In genomic region chr2:127035006-127035605, GRCm38 (mm10) we compare ENCODE assay signal across 12 mouse cellular contexts. TPM values are rescaled to one million over a fixed set of nuclear protein-coding genes. Genes with fewer than 3 reads are reported as not detected.
DNase-seq lines count a peak whose midpoint lies in the region; ATAC-seq lines count a peak whose summit lies in the region.
"Had no signal": no experiment of that assay in that cellular context is flagged by ENCODE, and none has a peak within 500 bp of the region (broad histone marks: within the 10 kb centered on the region; RNA-seq: fewer than 3 reads in every experiment).

No protein-coding gene starts in this region.

- ATAC-seq in CD4-positive, CD25-positive, alpha-beta regulatory T cell, adult 4 months, result no peak
- ATAC-seq: forebrain, embryonic 16.5 days had no signal

- peak; percentile 75 for DNase-seq in brain, adult 2 months (ENCODE audit: low read depth, low spot score)
- peak; percentile 12 to 27 for DNase-seq in frontal cortex, postnatal 25 days (ENCODE audit: low spot score in 2 of 2)
- DNase-seq in layer of hippocampus, postnatal 36 days, result peak; percentile 34 to 40
- peak; percentile 68 to 72 for DNase-seq in right cerebral cortex, adult 2 months (ENCODE audit: low spot score in 2 of 2)
- no peak for DNase-seq in lung, postnatal 10 days
- DNase-seq in adrenal gland, adult 18-20 months (ENCODE audit: low spot score in 2 of 2), result no peak
- DNase-seq: adrenal gland, adult 8-10 months; cerebellum, postnatal 25 days; heart, postnatal 4 days; lung, adult 2 months had no signal

RNA-seq across cellular contexts. Expression of gene Ap4e1, which starts 26.6 kb away (rescaled TPM):
- total RNA-seq in layer of hippocampus, postnatal 36 days (2021), result 10 to 100 TPM; 12.4 to 12.9 TPM
- 1 to 10 TPM; 8.1 to 8.2 TPM for total RNA-seq in adrenal gland, adult 18-20 months (2021)
- 10 to 100 TPM; 11.6 to 16.3 TPM for polyA plus RNA-seq in CD4-positive, CD25-positive, alpha-beta regulatory T cell, adult 4 months (2017; shearing (Covaris generic))

RNA-seq across cellular contexts. Expression of gene Blvra, which starts 35.4 kb away (rescaled TPM):
- 10 to 100 TPM; 19.9 to 21.5 TPM for total RNA-seq in layer of hippocampus, postnatal 36 days (2021)
- total RNA-seq in adrenal gland, adult 18-20 months (2021), result 10 to 100 TPM; 21.6 to 33.8 TPM
- 100 to 1,000 TPM; 105 to 107 TPM for polyA plus RNA-seq in CD4-positive, CD25-positive, alpha-beta regulatory T cell, adult 4 months (2017; shearing (Covaris generic))

Comparison
In these comparisons a context has a peak if more than half of its experiments do, and no peak if none do; other contexts are left out.
1. DNase-seq: peak in brain, adult 2 months (single experiment), frontal cortex, postnatal 25 days (2 of 2), layer of hippocampus, postnatal 36 days (2 of 2) and right cerebral cortex, adult 2 months (2 of 2); none in lung, postnatal 10 days (single experiment) and adrenal gland, adult 18-20 months (0 of 2).